Mouse (Mus musculus) midbrain, embryonic 12.5 days (tissue): ENCODE measurements at regions not wholly inside any gene's neighbourhood (a gene's known extent, or its start where the extent isn't known, plus 50 kb on each side); places are given as distances from the start of the nearest gene placed in this dataset.

Experiments
- ATAC-seq: fragments of 200-750 bp; cut with Nextera tagmentation; 2 replicates; pipeline ENCODE4 v1.8.0; 2017; ENCODE audit warnings: low read depth, moderate TSS enrichment, moderate library complexity; ENCODE audit not compliant: low FRiP score
- H3K27ac ChIP-seq: fragments of 300-500 bp; sonication (generic); replicated peaks from 2 replicates; pipeline ENCODE4 v1.5.1; 2016; ENCODE audit warnings: mild to moderate bottlenecking
- H3K27me3 ChIP-seq: fragments of 300-500 bp; sonication (generic); 2 replicates; pipeline ENCODE4 v1.6.1; 2016; ENCODE audit warnings: mild to moderate bottlenecking
- H3K36me3 ChIP-seq: fragments of 300-500 bp; sonication (generic); 2 replicates; pipeline ENCODE4 v1.6.1; 2016
- H3K4me1 ChIP-seq: fragments of 300-500 bp; sonication (generic); 2 replicates; pipeline ENCODE4 v1.6.1; 2016
- H3K4me2 ChIP-seq: fragments of 300-500 bp; sonication (generic); replicated peaks from 2 replicates; pipeline ENCODE4 v1.6.1; 2016; ENCODE audit warnings: mild to moderate bottlenecking, moderate library complexity
- H3K4me3 ChIP-seq: fragments of 300-500 bp; sonication (generic); 2 replicates; pipeline ENCODE4 v1.5.1; 2016; ENCODE audit warnings: mild to moderate bottlenecking
- H3K9ac ChIP-seq: fragments of 300-500 bp; sonication (generic); replicated peaks from 2 replicates; pipeline ENCODE4 v1.6.1; 2016; ENCODE audit warnings: mild to moderate bottlenecking, moderate library complexity
- H3K9me3 ChIP-seq: fragments of 300-500 bp; sonication (generic); 2 replicates; pipeline ENCODE4 v1.6.1; 2016; ENCODE audit warnings: mild to moderate bottlenecking
- WGBS: fragments of 180-500 bp; shearing (Covaris S2); methylation state at CpG from one replicate; pipeline ENCODE4 v1.1.7; 2016; 5-methylcytosine and 5-hydroxymethylcytosine counted together

GRCm38 (mm10) chr8:92158219-92158618 lies 199.2 kb upstream of the Irx5 start:
- ATAC-seq: no peak
- Histone ChIP-seq H3K36me3 (no peaks in the 10 kb centered on the region), H3K27me3 (peaks cover 28% of the 10 kb centered on the region), H3K4me1 (peaks cover 9% of the 10 kb centered on the region), H3K9ac (0 out of 2 replicates have a peak overlapping the region, but pooled peaks have one; percentile 11), H3K9me3 (peaks cover 3% of the 10 kb centered on the region; the same call in 1 of the 2 replicates), H3K4me2 (no peak overlapping the region), H3K4me3 (no peak overlapping the region), H3K27ac (no peak overlapping the region)
- 32% methylated on average over 10 of the region's 10 CpGs for WGBS

GRCm38 (mm10) chr8:92152478-92152877 lies 204.9 kb upstream of the Irx5 start:
- Histone ChIP-seq H3K4me1 (no peaks in the 10 kb centered on the region), H3K27ac (no peak overlapping the region), H3K27me3 (peaks cover 42% of the 10 kb centered on the region), H3K4me2 (no peak overlapping the region), H3K4me3 (no peak overlapping the region), H3K9me3 (no peaks in the 10 kb centered on the region), H3K9ac (no peak overlapping the region), H3K36me3 (no peaks in the 10 kb centered on the region)
- no peak for ATAC-seq
- WGBS: 78% methylated on average over 5 of the region's 5 CpGs

DNA sequence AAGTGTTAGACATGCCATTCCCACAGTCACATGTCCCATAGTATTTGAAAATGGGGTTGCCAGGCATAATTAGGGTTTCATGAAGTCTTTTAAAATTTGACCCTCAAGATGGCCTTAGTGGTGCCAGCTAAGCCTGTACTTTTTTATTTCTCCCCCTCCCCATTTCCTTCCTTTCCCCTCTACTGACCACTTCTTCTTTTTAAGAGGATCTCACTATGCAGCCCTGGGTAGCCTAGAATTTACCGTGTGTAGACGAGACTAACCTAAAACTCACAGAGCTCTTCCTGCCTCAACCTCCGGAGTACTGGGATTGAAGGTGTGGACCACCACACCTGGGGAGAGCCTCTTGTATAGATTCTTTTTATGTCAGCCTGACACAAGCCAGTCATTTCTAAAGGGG lies 209.8 kb upstream of the Irx5 start:
- no peak for ATAC-seq
- Histone ChIP-seq H3K4me2 (no peak overlapping the region), H3K9ac (no peak overlapping the region), H3K36me3 (no peaks in the 10 kb centered on the region), H3K27ac (no peak overlapping the region), H3K4me3 (no peak overlapping the region), H3K4me1 (no peaks in the 10 kb centered on the region), H3K9me3 (no peaks in the 10 kb centered on the region), H3K27me3 (peaks cover 18% of the 10 kb centered on the region; the same call in 1 of the 2 replicates)
- 88% methylated on average over 3 of the region's 3 CpGs for WGBS

- WGBS: 17% methylated on average over 17 of the region's 17 CpGs
- H3K9ac ChIP-seq: 0 out of 2 replicates have a peak overlapping the region, but pooled peaks have one; percentile 20
- no peak for ATAC-seq
- peaks cover 54% of the 10 kb centered on the region for H3K4me1 ChIP-seq
- H3K9me3 ChIP-seq: no peaks in the 10 kb centered on the region
- H3K36me3 ChIP-seq: no peaks in the 10 kb centered on the region
- peaks cover 56% of the 10 kb centered on the region for H3K27me3 ChIP-seq
- 0 out of 2 replicates have a peak overlapping the region, but pooled peaks have one; percentile 23 for H3K4me2 ChIP-seq
- H3K27ac ChIP-seq: 0 out of 2 replicates have a peak overlapping the region, but pooled peaks have one; percentile 42
- no peak overlapping the region for H3K4me3 ChIP-seq
Measured at GRCm38 (mm10) chr8:92137091-92137882, 220.1 kb upstream of the Irx5 start.

- WGBS: 20% methylated on average over 11 of the region's 13 CpGs
- Histone ChIP-seq H3K4me3 (no peak overlapping the region), H3K36me3 (no peaks in the 10 kb centered on the region), H3K27me3 (peaks cover 59% of the 10 kb centered on the region), H3K27ac (no peak overlapping the region), H3K4me1 (peaks cover 54% of the 10 kb centered on the region), H3K4me2 (no peak overlapping the region), H3K9me3 (no peaks in the 10 kb centered on the region), H3K9ac (0 out of 2 replicates have a peak overlapping the region, but pooled peaks have one; percentile 24)
- no peak for ATAC-seq
Measured at GRCm38 (mm10) chr8:92136413-92136812, 221.0 kb upstream of the Irx5 start.

DNA sequence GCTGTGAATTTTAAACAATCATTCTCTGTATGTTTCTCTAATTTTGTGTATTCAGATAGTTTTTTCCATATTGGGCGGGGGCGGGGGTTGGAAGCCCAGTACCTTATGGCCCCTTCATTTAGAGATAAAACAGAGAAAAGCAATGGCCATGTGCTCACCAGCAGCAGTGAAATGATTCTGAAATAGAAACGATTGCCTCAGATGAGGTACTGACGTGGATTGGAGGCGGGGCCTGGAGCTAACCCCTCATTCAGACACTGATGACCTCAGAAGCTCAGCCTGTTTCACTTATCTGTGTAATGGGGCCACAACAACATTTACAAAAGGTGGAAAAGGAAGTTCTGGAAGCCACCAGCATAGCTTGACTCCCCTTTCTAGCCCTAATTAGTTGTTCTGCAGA lies 223.0 kb upstream of the Irx5 start:
- Histone ChIP-seq H3K9me3 (no peaks in the 10 kb centered on the region), H3K9ac (no peak overlapping the region), H3K4me2 (peak overlapping the region; percentile 41; the same call in 1 of the 2 replicates), H3K4me1 (peaks cover 60% of the 10 kb centered on the region), H3K27me3 (peaks cover 67% of the 10 kb centered on the region), H3K27ac (peak overlapping the region; percentile 86), H3K36me3 (no peaks in the 10 kb centered on the region), H3K4me3 (no peak overlapping the region)
- 2% methylated on average over 5 of the region's 5 CpGs for WGBS
- ATAC-seq: peak; percentile 76

- 3% methylated on average over 24 of the region's 24 CpGs for WGBS
- peak overlapping the region; percentile 41 for H3K4me2 ChIP-seq
- H3K36me3 ChIP-seq: no peaks in the 10 kb centered on the region
- peaks cover 74% of the 10 kb centered on the region for H3K27me3 ChIP-seq
- no peaks in the 10 kb centered on the region for H3K9me3 ChIP-seq
- ATAC-seq: peak; percentile 91
- 0 out of 2 replicates have a peak overlapping the region, but pooled peaks have one; percentile 7 for H3K9ac ChIP-seq
- H3K4me1 ChIP-seq: peaks cover 61% of the 10 kb centered on the region
- peak overlapping the region; percentile 86 for H3K27ac ChIP-seq
- no peak overlapping the region for H3K4me3 ChIP-seq
Measured at GRCm38 (mm10) chr8:92133484-92134406, 223.7 kb upstream of the Irx5 start.

GRCm38 (mm10) chr8:92132949-92133348 lies 224.5 kb upstream of the Irx5 start:
- Histone ChIP-seq H3K9me3 (no peaks in the 10 kb centered on the region), H3K9ac (no peak overlapping the region), H3K4me1 (peaks cover 60% of the 10 kb centered on the region), H3K27ac (peak overlapping the region; percentile 86), H3K4me3 (no peak overlapping the region), H3K4me2 (peak overlapping the region; percentile 41), H3K36me3 (no peaks in the 10 kb centered on the region), H3K27me3 (peaks cover 75% of the 10 kb centered on the region)
- ATAC-seq: no peak
- 8% methylated on average over 4 of the region's 4 CpGs for WGBS

- H3K36me3 ChIP-seq: no peaks in the 10 kb centered on the region
- no peak for ATAC-seq
- H3K9ac ChIP-seq: no peak overlapping the region
- H3K4me3 ChIP-seq: no peak overlapping the region
- no peak overlapping the region for H3K4me2 ChIP-seq
- H3K27ac ChIP-seq: peak overlapping the region; percentile 86; the same call in 1 of the 2 replicates
- H3K9me3 ChIP-seq: no peaks in the 10 kb centered on the region
- WGBS: 63% methylated on average over 5 of the region's 5 CpGs
- peaks cover 73% of the 10 kb centered on the region for H3K27me3 ChIP-seq
- H3K4me1 ChIP-seq: peaks cover 57% of the 10 kb centered on the region
Measured at GRCm38 (mm10) chr8:92132526-92132925, 224.9 kb upstream of the Irx5 start.

DNA sequence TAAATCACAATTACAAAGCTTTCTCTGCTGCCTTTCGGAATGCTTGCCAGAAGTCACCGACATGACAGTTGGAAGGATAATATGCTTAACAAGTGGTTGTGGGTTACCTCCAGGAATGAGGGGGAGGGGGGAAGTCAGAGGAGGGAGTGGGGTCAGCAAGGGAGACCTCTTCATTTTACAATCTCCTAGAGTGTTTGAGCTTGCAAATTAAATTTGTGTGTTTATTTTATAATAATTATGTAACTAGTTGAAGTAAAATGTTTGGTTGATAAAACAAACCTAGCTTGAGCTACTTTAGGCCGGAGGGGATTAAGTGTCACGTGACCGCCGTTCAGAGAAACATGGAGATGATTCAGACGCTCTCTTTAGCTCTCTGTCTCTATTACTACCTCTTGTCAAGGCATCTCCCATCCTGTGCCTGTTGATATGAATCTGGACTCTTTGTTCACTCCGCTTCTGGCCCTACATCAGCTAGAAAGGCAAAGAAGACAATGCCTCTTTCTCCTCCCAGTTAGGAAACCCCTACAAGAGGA lies 227.3 kb upstream of the Irx5 start:
- H3K36me3 ChIP-seq: no peaks in the 10 kb centered on the region
- 54% methylated on average over 8 of the region's 8 CpGs for WGBS
- no peaks in the 10 kb centered on the region for H3K9me3 ChIP-seq
- peaks cover 74% of the 10 kb centered on the region for H3K27me3 ChIP-seq
- no peak overlapping the region for H3K4me2 ChIP-seq
- ATAC-seq: no peak
- peaks cover 34% of the 10 kb centered on the region for H3K4me1 ChIP-seq
- H3K9ac ChIP-seq: no peak overlapping the region
- H3K27ac ChIP-seq: no peak overlapping the region
- H3K4me3 ChIP-seq: no peak overlapping the region

GRCm38 (mm10) chr8:92129241-92130015 lies 228.0 kb upstream of the Irx5 start:
- Histone ChIP-seq H3K9ac (no peak overlapping the region), H3K27ac (no peak overlapping the region), H3K4me3 (no peak overlapping the region), H3K27me3 (peaks cover 71% of the 10 kb centered on the region), H3K9me3 (no peaks in the 10 kb centered on the region), H3K4me1 (peaks cover 28% of the 10 kb centered on the region), H3K36me3 (no peaks in the 10 kb centered on the region), H3K4me2 (no peak overlapping the region)
- 71% methylated on average over 6 of the region's 6 CpGs for WGBS
- ATAC-seq: no peak
